Mouse (Mus musculus) embryo, embryonic 10 days (tissue): ENCODE measurements at regions not wholly inside any gene's neighbourhood (a gene's known extent, or its start where the extent isn't known, plus 50 kb on each side); places are given as distances from the start of the nearest gene placed in this dataset.
A peak's percentile ranks its signal among the peaks of the same experiment; 100 is the strongest.

Experiments used
- DNase-seq: peaks from one replicate; pipeline ENCODE4 v3.0.0-alpha.2; 2015; ENCODE audit warnings: low spot score

DNA sequence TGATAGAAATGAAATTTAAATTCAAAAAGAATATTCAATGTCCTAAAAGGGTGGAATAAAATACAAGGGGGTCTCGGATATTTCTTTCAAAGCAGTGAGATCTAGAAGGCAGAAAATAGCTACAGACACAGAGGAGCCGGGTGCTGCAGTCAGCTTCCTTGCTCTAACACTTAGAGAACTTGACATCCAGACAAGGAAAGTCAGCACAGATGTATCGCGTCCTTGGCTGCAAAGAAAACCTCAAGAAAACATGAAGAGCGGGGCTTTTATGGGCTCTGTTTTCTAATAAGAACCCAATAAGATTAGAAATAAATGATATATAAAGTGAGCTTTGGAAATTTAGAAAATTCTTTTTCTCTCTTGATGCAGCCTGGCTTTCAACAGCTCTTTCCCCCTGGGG is 53.1 kb upstream of the Glis3 start:
- DNase-seq = no peak

DNA sequence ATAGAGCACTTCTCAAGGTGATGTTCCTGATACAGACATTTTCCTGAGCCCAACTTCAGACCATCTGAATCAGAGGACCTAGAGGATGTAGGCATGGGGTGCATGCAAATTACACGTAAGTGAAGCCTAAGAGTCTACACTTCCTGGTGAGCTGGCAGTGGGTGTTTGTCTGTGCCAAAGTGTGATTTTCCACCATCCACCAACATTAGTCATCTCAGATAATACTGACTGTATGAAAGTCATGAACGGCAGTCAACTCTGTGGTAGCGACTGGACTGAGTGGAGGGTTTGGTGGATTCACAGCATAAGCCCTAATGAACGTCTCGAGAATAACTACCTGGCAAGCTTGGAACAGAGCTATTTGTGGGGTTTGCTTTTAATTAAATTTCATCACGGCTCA is 53.9 kb upstream of the Glis3 start:
- no peak for DNase-seq

DNA sequence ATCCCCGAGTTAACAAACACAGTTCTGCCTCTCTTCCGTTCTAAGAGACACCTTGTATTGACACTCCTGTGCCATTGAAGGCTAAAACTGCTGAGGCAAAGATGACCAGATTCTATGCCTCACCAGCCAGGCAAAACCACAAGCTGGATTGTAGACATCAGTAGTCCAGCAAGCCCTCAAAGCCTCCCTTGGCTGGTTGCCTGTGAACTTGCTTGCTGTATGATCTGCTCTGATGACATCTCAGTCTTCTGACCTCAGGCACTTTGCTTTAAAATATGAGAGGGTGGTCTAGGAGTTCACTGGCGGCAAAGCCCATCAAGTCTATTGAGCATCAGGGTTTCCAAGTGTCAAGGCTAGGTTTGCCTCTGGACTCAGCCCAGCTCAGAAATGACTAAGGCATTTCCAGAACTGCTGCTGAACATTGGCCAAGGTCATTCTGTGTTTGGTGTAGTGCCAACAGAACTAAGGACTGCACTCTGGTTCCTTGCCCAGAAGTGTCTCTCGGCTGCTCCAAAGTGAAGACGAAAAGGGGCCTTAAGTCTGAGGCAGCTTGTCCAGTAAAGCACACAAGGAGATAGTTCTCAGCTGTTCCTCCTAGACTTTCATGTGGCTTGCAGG is 63.4 kb upstream of the Glis3 start:
- no peak for DNase-seq

DNA sequence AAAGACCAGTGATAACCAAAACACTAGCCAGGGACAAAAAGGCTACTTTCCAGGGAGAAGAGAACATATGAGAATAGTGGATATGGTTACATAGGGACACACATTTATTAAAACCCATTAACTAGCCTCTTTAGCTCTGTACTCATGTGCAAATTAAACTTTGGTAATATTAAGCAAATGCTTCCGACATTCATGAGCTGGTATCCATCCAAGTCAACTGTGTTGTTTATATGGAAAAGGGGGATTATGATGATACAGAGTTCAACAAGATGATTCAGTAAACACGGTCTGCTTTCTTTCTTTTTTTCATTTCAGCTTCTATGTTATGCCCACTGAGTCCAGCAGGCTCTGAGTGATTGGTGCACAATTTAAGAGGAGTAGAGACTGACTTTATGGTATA is 65.2 kb upstream of the Glis3 start:
- no peak for DNase-seq

DNA sequence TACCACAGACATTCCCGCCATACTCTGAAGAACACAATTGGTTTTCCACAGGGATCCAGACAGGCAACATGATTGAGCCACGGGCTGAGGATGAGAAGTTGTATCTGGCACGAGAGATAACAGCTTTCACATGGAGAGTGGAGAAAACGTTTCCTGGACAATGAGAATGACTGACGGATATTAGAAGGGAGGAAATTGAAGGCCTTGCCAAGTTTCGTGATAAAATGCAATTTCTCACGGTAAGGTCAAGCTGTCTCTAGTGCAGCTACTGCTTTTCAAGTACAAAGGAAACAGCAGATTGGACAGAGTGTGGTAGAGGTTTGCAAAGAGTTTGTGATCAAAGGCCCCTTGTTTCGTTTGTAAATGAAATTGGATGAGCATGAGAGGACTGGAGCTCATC is 65.7 kb upstream of the Glis3 start:
- no peak for DNase-seq

DNA sequence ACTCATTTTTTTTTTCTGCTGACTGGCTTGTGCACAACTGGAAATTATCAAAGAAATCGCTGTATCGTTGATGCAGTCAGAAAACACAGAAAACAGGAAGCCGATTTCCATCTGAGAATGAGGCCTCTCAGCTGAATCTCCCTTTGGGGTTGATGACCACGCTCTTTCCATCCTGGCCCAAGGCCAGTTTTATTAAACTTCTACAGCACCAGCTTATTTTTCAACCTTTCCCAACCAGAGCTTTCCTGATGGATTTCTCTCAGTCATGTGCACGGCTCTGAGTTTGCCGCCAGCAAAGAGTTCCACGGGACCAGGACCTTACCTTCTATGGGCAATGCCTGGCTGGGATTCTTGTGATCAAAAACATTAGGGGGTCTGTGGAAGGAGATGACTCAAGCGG is 71.2 kb upstream of the Glis3 start:
- no peak for DNase-seq

DNA sequence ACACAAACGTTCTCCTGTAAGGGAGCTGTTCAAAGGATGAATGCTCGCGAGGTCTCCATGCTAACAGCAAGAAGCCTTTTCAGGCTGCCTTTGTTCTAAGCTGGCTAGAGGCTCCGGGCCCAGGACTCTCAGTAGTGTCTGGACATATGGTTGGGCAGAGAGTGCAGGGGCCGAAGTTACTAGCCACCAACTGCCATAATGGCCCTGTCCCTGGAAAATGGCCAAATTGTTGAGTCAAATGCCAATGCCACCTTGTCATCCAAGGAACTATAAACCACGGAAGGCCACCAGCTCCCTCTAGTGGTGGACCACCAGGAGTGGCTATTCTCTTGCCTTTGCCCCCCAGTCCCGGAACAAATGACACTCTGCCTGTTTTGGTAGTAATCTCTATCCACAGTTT is 76.0 kb upstream of the Slc1a1 start:
- peak; percentile 76 for DNase-seq

DNA sequence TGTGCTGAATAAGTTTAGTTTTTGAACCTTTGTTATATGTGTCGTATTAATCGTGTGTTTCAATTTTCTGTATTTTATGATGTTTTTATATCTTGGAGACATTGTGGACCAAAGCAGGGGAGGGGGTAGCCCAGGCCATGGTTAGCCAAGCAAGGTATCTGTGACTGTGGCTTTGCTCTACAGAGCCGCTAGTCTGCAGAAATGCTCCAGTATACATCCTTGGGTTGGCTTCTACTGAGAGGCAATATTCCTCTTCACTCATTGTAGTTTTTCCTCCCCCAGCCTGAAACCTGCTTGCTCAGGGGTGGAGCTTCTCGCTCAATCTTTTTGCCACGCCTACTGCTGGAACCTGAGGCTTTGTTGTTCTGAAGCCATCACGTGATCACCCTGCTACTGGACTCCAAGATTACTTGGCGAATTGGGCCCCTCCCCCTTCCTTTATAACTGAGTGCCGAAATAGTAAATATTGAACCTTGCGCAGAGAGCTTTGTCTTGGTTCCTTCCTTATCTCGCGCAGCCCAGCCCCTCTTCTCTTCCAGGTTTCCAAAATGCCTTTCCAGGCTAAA is 70.0 kb upstream of the Slc1a1 start:
- no peak for DNase-seq

DNA sequence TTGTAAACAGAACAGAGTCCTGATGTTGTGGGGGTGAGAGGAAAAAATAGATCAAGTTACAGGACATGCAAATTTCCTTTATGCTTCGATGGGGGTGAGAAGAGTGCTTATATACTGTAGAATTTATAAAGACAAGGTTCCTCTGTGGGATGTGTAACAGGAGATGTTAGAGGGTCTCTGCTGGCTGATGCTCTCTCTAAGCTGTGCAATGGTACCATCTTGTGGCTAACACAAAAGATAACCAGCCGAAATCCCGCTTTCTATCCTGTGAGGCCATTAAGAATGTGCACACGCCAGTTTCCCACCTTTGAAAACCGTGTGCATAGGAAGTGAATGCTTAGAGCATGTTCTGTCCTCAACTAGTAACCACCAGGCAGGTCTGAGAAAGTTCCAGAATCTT is 66.6 kb upstream of the Slc1a1 start:
- peak; percentile 47 for DNase-seq

DNA sequence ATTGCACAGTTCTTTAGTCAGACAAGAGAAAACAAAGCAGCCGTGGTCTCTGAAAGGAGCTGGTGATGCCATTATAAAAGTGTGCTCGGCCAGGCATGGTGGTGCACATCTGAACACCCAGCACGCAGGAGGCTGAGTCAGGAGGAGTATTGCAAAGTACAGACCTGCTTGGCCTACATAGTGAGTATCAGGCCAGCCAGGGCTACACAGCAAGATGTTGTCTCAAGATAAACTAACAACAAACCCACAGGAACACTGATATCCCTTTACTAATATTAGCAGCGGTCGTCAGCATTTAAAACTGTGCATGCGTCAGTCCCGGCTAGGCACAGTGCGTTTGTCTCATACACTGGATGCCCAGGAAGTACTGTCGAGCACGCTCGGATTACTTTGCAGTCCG is 64.4 kb upstream of the Slc1a1 start:
- no peak for DNase-seq

DNA sequence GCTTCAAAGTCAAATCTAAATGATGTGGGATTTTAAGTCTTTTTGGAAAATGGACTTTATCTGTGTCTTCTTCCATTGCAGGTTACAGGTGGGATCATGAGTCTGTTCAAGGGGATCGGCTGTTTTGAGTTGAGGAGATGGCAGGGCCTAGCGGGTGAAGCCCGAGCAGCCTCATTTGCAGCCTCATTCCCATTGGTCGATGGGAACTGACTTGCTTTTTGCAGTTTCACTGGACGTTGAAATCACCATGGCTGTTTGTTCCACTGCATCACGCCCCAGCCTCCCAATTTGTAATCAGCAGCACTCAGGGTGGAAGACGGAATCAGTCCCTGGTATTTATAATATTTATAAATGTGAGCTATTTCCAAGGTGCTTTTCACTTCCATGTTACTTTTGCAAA is 63.0 kb upstream of the Slc1a1 start:
- DNase-seq = peak; percentile 28

DNA sequence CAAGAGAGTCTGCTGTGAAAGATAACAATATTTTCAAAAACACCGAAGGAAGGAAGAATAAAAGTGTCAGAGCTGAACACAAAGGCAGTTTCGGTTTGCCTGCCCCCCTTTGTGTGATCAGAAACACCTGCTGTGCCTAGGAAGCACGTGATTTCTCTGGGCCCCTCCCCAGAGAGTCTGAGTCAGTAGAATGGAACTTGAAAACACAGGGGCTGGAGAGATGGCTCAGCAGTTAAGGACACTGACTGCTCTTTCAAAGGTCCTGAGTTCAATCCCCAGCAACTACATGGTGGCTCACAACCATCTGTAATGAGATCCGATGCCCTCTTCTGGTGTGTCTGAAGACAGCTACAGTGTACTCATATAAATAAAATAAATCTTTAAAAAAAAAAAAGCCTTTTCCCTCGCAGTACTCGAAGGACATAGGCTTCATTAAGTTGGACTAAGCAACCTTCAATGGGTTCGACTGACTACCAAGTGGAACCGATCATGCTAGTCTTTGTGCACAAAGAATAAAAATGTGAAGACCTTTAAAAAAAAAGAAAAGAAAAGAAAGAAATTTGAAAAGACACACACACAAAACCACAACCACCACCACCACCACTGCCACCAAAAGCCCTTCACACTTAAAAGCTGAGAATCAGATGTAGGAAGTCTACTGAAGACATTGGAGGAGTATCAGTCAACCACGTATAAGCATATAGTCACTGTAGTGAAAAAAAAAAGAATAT is 61.8 kb upstream of the Slc1a1 start:
- no peak for DNase-seq

DNA sequence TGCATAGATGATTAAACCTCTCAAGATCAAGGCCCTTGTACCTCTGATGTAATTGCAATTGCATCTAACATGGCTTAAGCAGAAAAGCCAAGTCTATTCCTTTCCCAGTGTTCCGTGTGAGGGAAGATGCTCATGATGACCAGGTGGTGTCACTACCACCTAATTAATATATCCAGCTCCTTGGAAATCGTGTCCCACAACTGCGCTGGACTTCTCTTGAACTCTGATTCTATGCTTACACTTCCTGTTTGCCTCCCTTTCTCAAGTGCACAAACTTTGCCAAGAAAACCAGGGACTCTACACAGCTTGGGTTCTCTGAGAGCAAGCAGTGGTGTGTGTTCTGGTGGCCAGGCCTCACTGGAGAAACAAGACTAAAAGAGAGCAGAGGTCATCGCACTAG is 58.0 kb upstream of the Slc1a1 start:
- peak; percentile 61 for DNase-seq

DNA sequence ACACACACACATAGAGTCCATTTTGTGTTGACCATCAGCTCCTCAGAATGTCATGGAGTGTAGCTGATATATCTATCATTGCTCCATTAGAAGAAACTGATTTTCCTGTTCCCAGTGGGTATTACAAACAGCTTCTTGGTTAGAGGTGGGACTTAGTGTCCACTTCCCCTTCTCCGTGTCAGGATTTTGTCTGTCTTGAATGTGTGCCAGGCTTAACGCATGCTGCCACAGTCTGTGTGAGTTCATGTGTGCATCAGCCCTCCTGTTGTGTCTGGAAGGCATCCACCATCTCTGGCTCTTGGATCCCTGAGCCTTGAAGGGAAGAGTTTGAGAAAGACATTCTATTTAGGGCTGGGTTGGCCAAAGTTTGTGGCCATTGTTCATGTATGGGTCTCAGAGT is 57.2 kb upstream of the Slc1a1 start:
- no peak for DNase-seq

DNA sequence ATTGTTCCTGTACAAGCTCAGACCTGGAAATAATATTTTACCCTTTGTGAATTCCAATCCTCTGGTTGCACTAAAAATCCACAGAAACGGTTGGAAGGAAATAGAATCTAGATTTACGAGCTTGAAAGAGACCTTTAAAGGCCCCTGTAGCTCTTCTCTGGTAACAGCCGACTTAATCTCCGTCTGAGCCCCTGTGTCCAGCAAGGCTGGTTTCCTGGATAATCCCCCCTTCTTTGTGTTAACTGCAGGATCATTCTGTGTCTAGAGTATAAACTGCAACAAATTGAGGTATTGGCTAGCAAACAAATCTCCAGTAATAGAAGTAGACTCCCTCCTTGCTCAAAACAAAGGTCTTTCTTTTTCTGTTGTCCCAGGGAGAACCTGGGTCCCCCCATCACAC is 56.5 kb upstream of the Slc1a1 start:
- DNase-seq = no peak

DNA sequence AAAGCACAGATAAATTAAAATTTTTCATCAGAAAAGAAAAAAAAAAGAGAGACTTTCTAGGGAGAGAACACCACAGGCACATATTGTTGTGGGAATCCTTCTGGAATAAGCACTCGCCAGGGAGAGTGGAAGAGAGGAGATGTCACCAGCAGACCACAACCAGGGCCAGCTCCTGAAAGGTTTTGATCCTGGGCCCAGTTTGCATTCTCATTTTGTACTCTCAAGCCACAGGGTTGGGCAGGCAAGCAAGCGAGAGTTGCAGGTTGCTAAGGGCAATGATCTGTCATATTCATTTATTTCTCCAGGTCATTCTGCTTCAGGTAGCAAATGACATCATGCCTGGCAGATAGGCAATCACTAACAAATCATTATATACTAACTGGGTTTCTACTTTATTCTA is 52.9 kb upstream of the Slc1a1 start:
- no peak for DNase-seq
